Mouse (Mus musculus) CH12.LX (cell line): ENCODE data around the gene Gm45213. TPM values are rescaled to one million over a fixed set of nuclear protein-coding genes. Genes with fewer than 3 reads are reported as not detected.

Source experiments
- DNase-seq: peaks from one replicate; pipeline ENCODE4 v3.0.0-alpha.2; 2013; ENCODE audit errors: extremely low read depth
- H3K27ac ChIP-seq: 2 replicates; pipeline ENCODE4 v1.5.1; 2012; ENCODE audit warnings: low read depth, mild to moderate bottlenecking, control low read depth, moderate library complexity; ENCODE audit not compliant: insufficient read depth
- H3K27me3 ChIP-seq: replicated peaks from 2 replicates; pipeline ENCODE3; 2012; ENCODE audit warnings: inconsistent platforms
- H3K36me3 ChIP-seq, 2 experiments: replicated peaks in 1 of 2; 2 replicates each; pipeline versions ENCODE3 to v1.6.1; 2012; ENCODE audit warnings: inconsistent platforms in 1 of 2, low read length in 1 of 2, mild to moderate bottlenecking in 1 of 2, mixed read lengths in 1 of 2, moderate library complexity in 1 of 2; ENCODE audit not compliant: control insufficient read depth in 1 of 2, insufficient read depth in 1 of 2
- H3K4me1 ChIP-seq, 2 experiments: 2 replicates each; pipeline ENCODE4 v1.6.1; 2012; ENCODE audit warnings: inconsistent platforms in 1 of 2, moderate library complexity in 1 of 2; ENCODE audit not compliant: insufficient read depth in 2 of 2, control insufficient read depth in 1 of 2
- H3K4me2 ChIP-seq: 2 replicates; pipeline ENCODE4 v1.6.1; 2012; ENCODE audit warnings: low read depth, mild to moderate bottlenecking, control low read depth; ENCODE audit not compliant: poor library complexity, insufficient read depth, severe bottlenecking
- H3K4me3 ChIP-seq, 3 experiments: fragments of 150-350 bp in 1 of 3; sonication (generic) in 1 of 3; replicated peaks in 1 of 3; 2 replicates each; pipeline versions ENCODE3 to v1.5.1; 2011 to 2012; ENCODE audit warnings: low read depth in 2 of 3, low read length in 2 of 3, mild to moderate bottlenecking in 2 of 3, moderate library complexity in 2 of 3, control low read depth in 1 of 3, improper control_type of control experiment in 1 of 3, inconsistent platforms in 1 of 3, mixed read lengths in 1 of 3; ENCODE audit not compliant: poor library complexity in 1 of 3
- H3K79me2 ChIP-seq: replicated peaks from 2 replicates; pipeline ENCODE4 v1.6.1; 2012; ENCODE audit warnings: mild to moderate bottlenecking, moderate library complexity; ENCODE audit not compliant: control insufficient read depth, poor library complexity, insufficient read depth, severe bottlenecking; ENCODE audit errors: extremely low read depth
- H3K9ac ChIP-seq: 2 replicates; pipeline ENCODE4 v1.6.1; 2012; ENCODE audit warnings: low read depth, mild to moderate bottlenecking, control low read depth, moderate library complexity; ENCODE audit not compliant: insufficient read depth
- H3K9me3 ChIP-seq: replicated peaks from 2 replicates; pipeline ENCODE3; 2012; ENCODE audit warnings: low read length, inconsistent platforms, mixed read lengths
- BHLHE40 ChIP-seq: IDR thresholded peaks from 2 replicates; pipeline ENCODE4 v1.6.1; 2011; ENCODE audit warnings: mild to moderate bottlenecking, low read depth, low read length, improper control_type of control experiment
- CHD1 ChIP-seq: IDR thresholded peaks from 2 replicates; pipeline ENCODE4 v1.6.1; 2012; ENCODE audit warnings: low read depth, low read length, improper control_type of control experiment, inconsistent platforms
- CTCF ChIP-seq, 2 experiments: IDR thresholded peaks in 1 of 2; conservative IDR thresholded peaks in 1 of 2; 2 replicates each; pipeline ENCODE4 v1.5.1; 2011 to 2012; ENCODE audit warnings: low read depth in 2 of 2, low read length in 2 of 2, improper control_type of control experiment in 1 of 2, inconsistent platforms in 1 of 2, mild to moderate bottlenecking in 1 of 2, moderate library complexity in 1 of 2
- E2F4 ChIP-seq: IDR thresholded peaks from 2 replicates; pipeline ENCODE4 v1.6.1; 2011; ENCODE audit warnings: low read depth, low read length, improper control_type of control experiment; ENCODE audit not compliant: insufficient replicate concordance
- ELF1 ChIP-seq: IDR thresholded peaks from 2 replicates; pipeline ENCODE4 v1.6.1; 2014; ENCODE audit warnings: low read depth, mild to moderate bottlenecking, inconsistent platforms, low read length, improper control_type of control experiment
- ETS1 ChIP-seq: conservative IDR thresholded peaks from 2 replicates; pipeline ENCODE4 v1.6.1; 2012; ENCODE audit warnings: low read depth, mild to moderate bottlenecking, inconsistent platforms, low read length, improper control_type of control experiment, moderate library complexity
- JUN ChIP-seq: IDR thresholded peaks from 2 replicates; pipeline ENCODE4 v1.6.1; 2011; ENCODE audit warnings: low read depth, mild to moderate bottlenecking, low read length, improper control_type of control experiment, moderate library complexity; ENCODE audit not compliant: insufficient read depth
- KAT2A ChIP-seq: IDR thresholded peaks from 2 replicates; pipeline ENCODE4 v1.6.1; 2012; ENCODE audit warnings: low read length, improper control_type of control experiment, inconsistent platforms; ENCODE audit not compliant: insufficient replicate concordance
- MAZ ChIP-seq: IDR thresholded peaks from 2 replicates; pipeline ENCODE4 v1.6.1; 2012; ENCODE audit warnings: low read depth, mild to moderate bottlenecking, inconsistent platforms, low read length, improper control_type of control experiment, moderate library complexity
- MEF2A ChIP-seq: IDR thresholded peaks from 2 replicates; pipeline ENCODE4 v1.6.1; 2014; ENCODE audit warnings: low read depth, mild to moderate bottlenecking, inconsistent platforms, low read length, improper control_type of control experiment, borderline replicate concordance
- MXI1 ChIP-seq: IDR thresholded peaks from 2 replicates; pipeline ENCODE4 v1.6.1; 2011; ENCODE audit warnings: mild to moderate bottlenecking, low read depth, low read length, improper control_type of control experiment
- MYC ChIP-seq: IDR thresholded peaks from 2 replicates; pipeline ENCODE4 v1.6.1; 2011; ENCODE audit warnings: low read depth, mild to moderate bottlenecking, improper control_type of control experiment, low read length
- NELFE ChIP-seq: IDR thresholded peaks from 2 replicates; pipeline ENCODE4 v1.6.1; 2011; ENCODE audit warnings: low read depth, low read length, improper control_type of control experiment
- NRF1 ChIP-seq: IDR thresholded peaks from 2 replicates; pipeline ENCODE4 v1.6.1; 2014; ENCODE audit warnings: low read depth, mild to moderate bottlenecking, inconsistent platforms, low read length, improper control_type of control experiment, moderate library complexity
- PAX5 ChIP-seq: IDR thresholded peaks from 2 replicates; pipeline ENCODE4 v1.6.1; 2012; ENCODE audit warnings: low read length, inconsistent platforms, mixed read lengths
- POLR2A ChIP-seq: IDR thresholded peaks from 2 replicates; pipeline ENCODE4 v1.6.1; 2011; ENCODE audit warnings: low read depth, mild to moderate bottlenecking, improper control_type of control experiment, low read length
- RCOR1 ChIP-seq: conservative IDR thresholded peaks from 2 replicates; pipeline ENCODE4 v1.6.1; 2012; ENCODE audit warnings: low read depth, mild to moderate bottlenecking, inconsistent platforms, low read length, improper control_type of control experiment
- SIN3A ChIP-seq: IDR thresholded peaks from 2 replicates; pipeline ENCODE4 v1.6.1; 2012; ENCODE audit warnings: low read length, improper control_type of control experiment, inconsistent platforms
- TBP ChIP-seq: conservative IDR thresholded peaks from 2 replicates; pipeline ENCODE4 v1.6.1; 2011; ENCODE audit warnings: low read depth, low read length, improper control_type of control experiment
- UBTF ChIP-seq: IDR thresholded peaks from 2 replicates; pipeline ENCODE4 v1.6.1; 2012; ENCODE audit warnings: low read depth, mild to moderate bottlenecking, inconsistent platforms, low read length, improper control_type of control experiment, moderate library complexity
- USF1 ChIP-seq: IDR thresholded peaks from 2 replicates; pipeline ENCODE4 v1.6.1; 2014; ENCODE audit warnings: low read depth, mild to moderate bottlenecking, inconsistent platforms, low read length, improper control_type of control experiment
- ZC3H11A ChIP-seq: IDR thresholded peaks from 2 replicates; pipeline ENCODE4 v1.6.1; 2012; ENCODE audit warnings: low read depth, mild to moderate bottlenecking, inconsistent platforms, low read length, improper control_type of control experiment
- ZKSCAN1 ChIP-seq: IDR thresholded peaks from 2 replicates; pipeline ENCODE4 v1.6.1; 2012; ENCODE audit warnings: low read depth, inconsistent platforms, low read length, improper control_type of control experiment, borderline replicate concordance
- ZMIZ1 ChIP-seq: IDR thresholded peaks from 2 replicates; pipeline ENCODE4 v1.6.1; 2012; ENCODE audit warnings: low read depth, mild to moderate bottlenecking, inconsistent platforms, low read length, improper control_type of control experiment
- ZNF384 ChIP-seq: IDR thresholded peaks from 2 replicates; pipeline ENCODE4 v1.6.1; 2012; ENCODE audit warnings: low read depth, low read length, improper control_type of control experiment, inconsistent platforms
- dilution Hi-C: fragments of 300-500 bp; cut with MboI; formaldehyde crosslinking; loops from 2 replicates; pipeline ENCODE4 v1.14.3; 2020; ENCODE audit warnings: low sequenced_read_pairs; ENCODE audit not compliant: extremely low pct_unique_long_range_greater_than_20kb, extremely low pct_ligation_motif_present
- in situ Hi-C: fragments of 300-500 bp; cut with MboI; formaldehyde crosslinking; loops from 3 replicates; pipeline ENCODE4 v1.14.3; 2019; ENCODE audit warnings: low sequenced_read_pairs, low pct_ligation_motif_present, low pct_unique_long_range_greater_than_20kb, mixed read lengths
- polyA plus RNA-seq: library from polyadenylated mRNA; unstranded; fragments of >175 nt; gene quantifications from 2 replicates; pipeline ENCODE4 v1.2.1, GENCODE M21; 2012; ENCODE audit warnings: low read depth; ENCODE audit not compliant: insufficient read length
- total RNA-seq, 2 experiments: library from RNA; depleted of rRNA; stranded (reverse); fragments of 300-350 nt in 1 of 2; fragments of >200 nt in 1 of 2; gene quantifications; 2 replicates each; pipeline ENCODE4 v1.2.3; 2012 to 2014

The Gm45213 gene
- total and polyA plus RNA-seq, 3 experiments, result not detected

DNA sequence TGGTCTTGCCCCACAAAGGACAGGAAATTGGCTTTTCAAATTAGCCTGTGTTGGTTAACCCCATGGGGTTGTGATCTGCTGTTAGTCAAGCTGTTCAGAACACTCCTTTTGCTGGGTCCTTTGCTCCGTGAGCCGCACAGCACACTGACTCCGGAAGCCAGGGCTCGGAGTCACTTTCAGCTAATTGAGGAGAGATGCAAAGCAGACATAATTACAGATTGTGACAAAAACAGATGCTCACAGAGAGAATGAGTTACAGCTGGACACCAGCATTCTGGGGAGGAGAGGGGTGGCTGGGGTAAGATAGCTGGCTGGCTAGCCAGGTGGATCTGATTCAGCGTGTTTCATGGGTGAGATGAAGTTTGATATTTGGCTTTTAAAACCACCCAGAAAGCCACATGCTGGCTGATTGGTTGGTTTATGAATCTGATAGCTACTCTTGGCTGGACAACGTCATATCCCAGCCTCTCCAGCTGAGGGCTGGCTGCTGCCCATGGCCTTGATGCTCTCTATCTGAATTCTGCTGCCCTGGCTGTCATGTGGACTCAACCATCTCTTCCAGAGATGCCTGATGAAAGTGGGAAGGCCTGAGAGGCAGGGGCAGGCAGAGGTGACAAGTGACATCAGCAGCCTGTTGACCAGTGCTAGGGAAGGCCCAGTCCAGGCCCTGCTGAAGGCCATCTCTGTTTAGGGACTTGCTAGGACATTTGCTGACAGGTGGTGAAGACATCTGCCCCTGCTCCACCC lies 14.5 kb upstream of the Gm45213 start:
- no peak overlapping the region for H3K9ac ChIP-seq
- no peaks in the 10 kb centered on the region for H3K79me2 ChIP-seq
- H3K4me2 ChIP-seq, result no peak overlapping the region
- H3K27ac ChIP-seq, result no peak overlapping the region
- H3K36me3 ChIP-seq, result no peaks in the 10 kb centered on the region
- dilution Hi-C loops, result no loop called here
- no peak for TF ChIP-seq ETS1
- TF ChIP-seq CHD1, result no peak
- TF ChIP-seq NRF1, result no peak
- no peak for TF ChIP-seq ELF1
- TF ChIP-seq ZC3H11A, result no peak
- TF ChIP-seq MAZ, result no peak
- no peak for TF ChIP-seq BHLHE40
- no peak for TF ChIP-seq TBP
- TF ChIP-seq NELFE, result no peak
- no peak for TF ChIP-seq JUN
- no peak for TF ChIP-seq MEF2A
- H3K4me1 ChIP-seq, result no peaks in the 10 kb centered on the region
- no peak for DNase-seq
- no peak overlapping the region for H3K4me3 ChIP-seq
- H3K9me3 ChIP-seq, result peaks cover 5% of the 10 kb centered on the region
- H3K27me3 ChIP-seq, result peaks cover 85% of the 10 kb centered on the region
- in situ Hi-C loops, result no loop called here

DNA sequence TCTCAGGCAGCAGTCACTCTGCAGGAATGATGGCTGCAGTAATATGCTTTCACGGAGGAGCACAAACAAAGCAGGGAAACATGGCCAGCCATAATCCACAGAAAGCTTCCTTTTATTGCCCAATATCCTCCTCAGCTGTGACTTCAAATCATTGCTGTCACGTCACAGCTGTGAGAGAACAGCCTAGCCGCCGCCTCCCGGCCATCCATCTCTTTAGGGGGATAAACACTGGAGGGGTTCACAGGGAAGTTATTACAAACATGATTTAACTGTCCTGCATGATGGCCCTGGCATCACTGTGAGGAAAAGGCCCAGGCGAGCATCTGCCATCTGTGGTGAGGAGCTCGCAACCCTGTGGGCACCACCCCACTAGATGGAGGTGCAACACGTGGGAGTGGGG lies 6.6 kb upstream of the Gm45213 start:
- Histone ChIP-seq H3K4me2 (no peak overlapping the region), H3K79me2 (no peaks in the 10 kb centered on the region), H3K9me3 (peaks cover 17% of the 10 kb centered on the region), H3K4me3 (no peak overlapping the region), H3K36me3 (no peaks in the 10 kb centered on the region), H3K9ac (no peak overlapping the region), H3K27ac (no peak overlapping the region), H3K4me1 (no peaks in the 10 kb centered on the region), H3K27me3 (peaks cover 86% of the 10 kb centered on the region)
- in situ Hi-C loops (no loop called here), dilution Hi-C loops (no loop called here)
- no peak for TF ChIP-seq USF1
- TF ChIP-seq ZKSCAN1, result no peak
- TF ChIP-seq KAT2A, result no peak
- no peak for TF ChIP-seq MYC
- TF ChIP-seq ZMIZ1, result no peak
- no peak for TF ChIP-seq NELFE
- TF ChIP-seq RCOR1, result no peak
- no peak for TF ChIP-seq MXI1
- TF ChIP-seq E2F4, result no peak
- TF ChIP-seq CTCF (conservative IDR thresholded peaks at IDR 0.05 in 1 of 2, IDR thresholded peaks at IDR 0.05 in 1 of 2; ENCODE audit: low read depth in 2 of 2, low read length in 2 of 2), result no peak
- TF ChIP-seq BHLHE40, result no peak
- no peak for TF ChIP-seq ZNF384
- TF ChIP-seq UBTF, result no peak
- no peak for TF ChIP-seq ZC3H11A
- no peak for TF ChIP-seq POLR2A
- TF ChIP-seq PAX5, result no peak
- TF ChIP-seq SIN3A, result no peak
- DNase-seq, result no peak
